In the genomic region with DNA sequence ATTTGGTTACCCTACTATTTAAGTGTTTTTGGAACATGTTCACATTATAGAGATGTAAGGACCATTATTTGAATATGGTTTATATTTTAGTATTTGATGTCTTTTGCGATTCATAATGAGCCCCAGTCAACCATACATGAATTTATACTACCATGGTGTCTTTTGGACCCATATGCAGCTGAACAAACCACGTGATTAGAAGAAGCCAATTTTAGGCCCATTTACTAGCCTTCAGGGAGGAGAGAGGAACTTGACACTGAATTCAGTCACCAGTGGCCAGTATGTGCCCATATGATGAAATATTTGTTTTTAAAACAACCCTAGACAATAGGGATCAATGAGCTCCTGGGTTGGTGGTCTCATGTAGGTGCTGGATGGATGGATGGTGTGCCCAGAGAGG, we compare ENCODE assay signal across 8 mouse cellular contexts. TPM values are rescaled to one million over a fixed set of nuclear protein-coding genes. Genes with fewer than 3 reads are reported as not detected.
DNase-seq lines count a peak whose midpoint lies in the region; ATAC-seq and TF ChIP-seq lines count a peak whose summit lies in the region.

No protein-coding gene starts in this region.

- H3K4me3 ChIP-seq in heart, embryonic 16.5 days (ENCODE audit: low read length), result peak overlapping the region; percentile 85
- peak overlapping the region; percentile 81 for H3K4me3 ChIP-seq in embryonic facial prominence, embryonic 11.5 days (ENCODE audit: low read depth, low read length)
- H3K4me3 ChIP-seq in intestine, postnatal 0 days (ENCODE audit: low read depth, low read length), result 0 out of 2 replicates have a peak overlapping the region, but pooled peaks have one; percentile 84
- peak overlapping the region; percentile 88 for H3K4me3 ChIP-seq in myocyte

- no peak for TF ChIP-seq POLR2A in myocyte (IDR thresholded peaks at IDR 0.05; ENCODE audit: insufficient read length, low read depth)

- DNase-seq in heart, postnatal 36 days, result no peak
- DNase-seq in embryonic facial prominence, embryonic 11.5 days (ENCODE audit: low spot score), result no peak
- DNase-seq in right cerebral cortex, postnatal 10 days (ENCODE audit: low spot score in 2 of 2), result no peak
- DNase-seq in testis, postnatal 10 days (ENCODE audit: low spot score), result no peak

- H3ac ChIP-seq in myocyte (ENCODE audit: control insufficient read depth, insufficient read length), result no peak overlapping the region

- peak overlapping the region; percentile 92; the same call in 1 of the 2 replicates for H3K9ac ChIP-seq in heart, embryonic 16.5 days (ENCODE audit: low read length)
- no peak overlapping the region; the same call in 1 of the 2 replicates for H3K9ac ChIP-seq in embryonic facial prominence, embryonic 11.5 days (replicated peaks; ENCODE audit: low read length)
- no peak overlapping the region for H3K9ac ChIP-seq in intestine, postnatal 0 days (ENCODE audit: low read depth, low read length)

- peaks cover 10% of the 10 kb centered on the region for H3K36me3 ChIP-seq in heart, embryonic 16.5 days (ENCODE audit: control insufficient read depth, insufficient read depth)
- H3K36me3 ChIP-seq in embryonic facial prominence, embryonic 11.5 days (replicated peaks; ENCODE audit: control insufficient read depth, insufficient read depth, low read depth, low read length), result no peaks in the 10 kb centered on the region; the same call in 1 of the 2 replicates
- H3K36me3 ChIP-seq in intestine, postnatal 0 days (ENCODE audit: control insufficient read depth, insufficient read depth), result peaks cover 17% of the 10 kb centered on the region
- peaks cover 14% of the 10 kb centered on the region for H3K36me3 ChIP-seq in myocyte (ENCODE audit: control insufficient read depth, insufficient read depth)

- no peaks in the 10 kb centered on the region for H3K27me3 ChIP-seq in heart, embryonic 16.5 days (ENCODE audit: control insufficient read depth, insufficient read depth, low read length)
- no peaks in the 10 kb centered on the region for H3K27me3 ChIP-seq in embryonic facial prominence, embryonic 11.5 days (ENCODE audit: control insufficient read depth, insufficient read depth, low read length)
- H3K27me3 ChIP-seq in intestine, postnatal 0 days (replicated peaks; ENCODE audit: control insufficient read depth, insufficient read depth, low read length), result no peaks in the 10 kb centered on the region
- H3K27me3 ChIP-seq in myocyte (ENCODE audit: control insufficient read depth, insufficient read depth, insufficient read length), result no peaks in the 10 kb centered on the region

- H3K79me2 ChIP-seq in myocyte (ENCODE audit: control insufficient read depth, insufficient read depth), result peaks cover 24% of the 10 kb centered on the region

- H3K4me1 ChIP-seq in heart, embryonic 16.5 days (ENCODE audit: control insufficient read depth, insufficient read depth, low read length), result peaks cover 19% of the 10 kb centered on the region
- peaks cover 8% of the 10 kb centered on the region for H3K4me1 ChIP-seq in embryonic facial prominence, embryonic 11.5 days (ENCODE audit: control insufficient read depth, insufficient read depth, low read length)
- peaks cover 3% of the 10 kb centered on the region; the same call in 1 of the 2 replicates for H3K4me1 ChIP-seq in intestine, postnatal 0 days (replicated peaks; ENCODE audit: control insufficient read depth, insufficient read depth, low read length)

- no peak for ATAC-seq in heart, embryonic 16.5 days (replicated peaks; ENCODE audit: extremely low read depth, insufficient read depth, low FRiP score)
- no peak for ATAC-seq in embryonic facial prominence, embryonic 11.5 days (replicated peaks; ENCODE audit: insufficient number of reproducible peaks, low FRiP score, low TSS enrichment, low read depth)
- ATAC-seq in intestine, postnatal 0 days, result no peak
- no peak for ATAC-seq in activated CD4-positive, CD25-positive, alpha-beta regulatory T cell, adult 4 months

- H3K9me3 ChIP-seq in heart, embryonic 16.5 days (replicated peaks; ENCODE audit: control insufficient read depth, low read length), result 0 out of 2 replicates have a peak, but pooled peaks cover 3% of the 10 kb centered on the region
- H3K9me3 ChIP-seq in embryonic facial prominence, embryonic 11.5 days (replicated peaks; ENCODE audit: control insufficient read depth, low read length), result no peaks in the 10 kb centered on the region
- no peaks in the 10 kb centered on the region for H3K9me3 ChIP-seq in intestine, postnatal 0 days (ENCODE audit: control insufficient read depth)

- intact Hi-C loops in heart, postnatal 36 days (cut with DNase I), result loop anchor here (2.0 kb wide), 1 partner anchor 88 kb away; a partner anchor contains a TSS

- 82% methylated on average over 2 of the region's 2 CpGs for WGBS in heart, embryonic 16.5 days
- WGBS in embryonic facial prominence, embryonic 11.5 days, result 90% methylated on average over 2 of the region's 2 CpGs
- WGBS in intestine, postnatal 0 days, result 80% methylated on average over 2 of the region's 2 CpGs

- no peak for TF ChIP-seq CTCF in intestine, postnatal 0 days (IDR thresholded peaks at IDR 0.05; ENCODE audit: low read depth)

- H3K27ac ChIP-seq in heart, embryonic 16.5 days (ENCODE audit: low read length), result peak overlapping the region; percentile 69
- no peak overlapping the region for H3K27ac ChIP-seq in embryonic facial prominence, embryonic 11.5 days (replicated peaks; ENCODE audit: low read depth, low read length)
- peak overlapping the region; percentile 91; the same call in 1 of the 2 replicates for H3K27ac ChIP-seq in intestine, postnatal 0 days (ENCODE audit: low read depth, low read length)

- peak overlapping the region; percentile 91 for H3K4me2 ChIP-seq in heart, embryonic 16.5 days (ENCODE audit: low read depth, low read length)
- H3K4me2 ChIP-seq in embryonic facial prominence, embryonic 11.5 days (ENCODE audit: low read depth, low read length), result peak overlapping the region; percentile 43
- peak overlapping the region; percentile 69 for H3K4me2 ChIP-seq in intestine, postnatal 0 days (replicated peaks; ENCODE audit: low read depth)
- H3K4me2 ChIP-seq in myocyte (ENCODE audit: low read depth), result peak overlapping the region; percentile 94

TF ChIP-seq in myocyte, 11 proteins besides CTCF, POLR2A, EP300 and RAD21 (continues in another document):
- TF ChIP-seq CEBPB (IDR thresholded peaks at IDR 0.05; ENCODE audit: insufficient read depth, poor library complexity, severe bottlenecking) (no peak), TCF12 (IDR thresholded peaks at IDR 0.05; ENCODE audit: insufficient read depth, poor library complexity, severe bottlenecking) (no peak), USF1 (IDR thresholded peaks at IDR 0.05; ENCODE audit: low read depth) (no peak), MAX (IDR thresholded peaks at IDR 0.05; ENCODE audit: low read depth) (no peak), POLR2AphosphoS2 (IDR thresholded peaks at IDR 0.05; ENCODE audit: insufficient read length, low read depth) (no peak), MYOD1 (IDR thresholded peaks at IDR 0.05; ENCODE audit: control insufficient read depth in 1 of 3, insufficient read length in 2 of 3, low read depth in 2 of 3) (no peak), E2F4 (IDR thresholded peaks at IDR 0.05; ENCODE audit: insufficient read depth) (no peak), SRF (IDR thresholded peaks at IDR 0.05; ENCODE audit: control insufficient read depth, insufficient read length, low read depth) (no peak)

RNA-seq across cellular contexts. Expression of a gene that starts 0.7 kb away (rescaled TPM):
- 95.9 and 96.5 TPM in 2 replicates for polyA plus RNA-seq in heart, embryonic 16.5 days (2015; fragmentation: Nextera tagmentation; extraction: Ambion mirVana)
- 10 to 100 TPM; 81.0 to 86.9 TPM for total RNA-seq in heart, postnatal 36 days (2021)
- polyA plus RNA-seq in embryonic facial prominence, embryonic 11.5 days (2014; fragmentation: Nextera tagmentation; extraction: Ambion mirVana), result 88.2 and 95.1 TPM in 2 replicates
- 150 and 161 TPM in 2 replicates for polyA plus RNA-seq in intestine, postnatal 0 days (2015; fragmentation: Nextera tagmentation; extraction: Ambion mirVana)
- 158 TPM for polyA plus RNA-seq in myocyte (2012; fragmentation: generic; extraction: Trizol)
- 10 to 100 TPM; 60.4 to 71.0 TPM for polyA plus RNA-seq in activated CD4-positive, CD25-positive, alpha-beta regulatory T cell, adult 4 months (2017; shearing (Covaris generic))

RNA-seq across cellular contexts. Expression of a gene that starts 7.6 kb away (rescaled TPM):
- polyA plus RNA-seq in heart, embryonic 16.5 days (2015; fragmentation: Nextera tagmentation; extraction: Ambion mirVana), result 0.09 and 0.24 TPM in 2 replicates
- total RNA-seq in heart, postnatal 36 days (2021), result 1 to 10 TPM in 1 of 2 experiments, under 1 TPM in 1; 0.64 to 1.7 TPM
- not detected in 2 replicates for polyA plus RNA-seq in embryonic facial prominence, embryonic 11.5 days (2014; fragmentation: Nextera tagmentation; extraction: Ambion mirVana)
- 1.8 and 2.3 TPM in 2 replicates for polyA plus RNA-seq in intestine, postnatal 0 days (2015; fragmentation: Nextera tagmentation; extraction: Ambion mirVana)
- polyA plus RNA-seq in myocyte (2012; fragmentation: generic; extraction: Trizol), result 0.62 TPM
- polyA plus RNA-seq in activated CD4-positive, CD25-positive, alpha-beta regulatory T cell, adult 4 months (2017; shearing (Covaris generic)), result not detected

RNA-seq across cellular contexts. Expression of a gene that starts 15.4 kb away (rescaled TPM):
- polyA plus RNA-seq in heart, embryonic 16.5 days (2015; fragmentation: Nextera tagmentation; extraction: Ambion mirVana), result 2.6 and 2.7 TPM in 2 replicates
- under 1 TPM; 0.70 to 0.89 TPM for total RNA-seq in heart, postnatal 36 days (2021)
- 3.7 and 4.4 TPM in 2 replicates for polyA plus RNA-seq in embryonic facial prominence, embryonic 11.5 days (2014; fragmentation: Nextera tagmentation; extraction: Ambion mirVana)
- 535 and 618 TPM in 2 replicates for polyA plus RNA-seq in intestine, postnatal 0 days (2015; fragmentation: Nextera tagmentation; extraction: Ambion mirVana)
- polyA plus RNA-seq in myocyte (2012; fragmentation: generic; extraction: Trizol), result 26.2 TPM
- polyA plus RNA-seq in activated CD4-positive, CD25-positive, alpha-beta regulatory T cell, adult 4 months (2017; shearing (Covaris generic)), result under 1 TPM in 1 of 2 experiments, not detected in 1; 0.50 TPM

RNA-seq across cellular contexts. Expression of a gene that starts 39.6 kb away (rescaled TPM):
- 12.9 and 15.0 TPM in 2 replicates for polyA plus RNA-seq in heart, embryonic 16.5 days (2015; fragmentation: Nextera tagmentation; extraction: Ambion mirVana)
- total RNA-seq in heart, postnatal 36 days (2021), result 10 to 100 TPM; 19.9 to 26.6 TPM
- 9.2 and 9.9 TPM in 2 replicates for polyA plus RNA-seq in embryonic facial prominence, embryonic 11.5 days (2014; fragmentation: Nextera tagmentation; extraction: Ambion mirVana)
- polyA plus RNA-seq in intestine, postnatal 0 days (2015; fragmentation: Nextera tagmentation; extraction: Ambion mirVana), result 89.6 and 97.9 TPM in 2 replicates
- 16.6 TPM for polyA plus RNA-seq in myocyte (2012; fragmentation: generic; extraction: Trizol)
- 10 to 100 TPM; 11.9 to 20.6 TPM for polyA plus RNA-seq in activated CD4-positive, CD25-positive, alpha-beta regulatory T cell, adult 4 months (2017; shearing (Covaris generic))

RNA-seq across cellular contexts. Expression of a gene that starts 47.6 kb away (rescaled TPM):
- 145 and 157 TPM in 2 replicates for polyA plus RNA-seq in heart, embryonic 16.5 days (2015; fragmentation: Nextera tagmentation; extraction: Ambion mirVana)
- 10 to 100 TPM; 22.0 to 23.7 TPM for total RNA-seq in heart, postnatal 36 days (2021)
- 79.7 and 95.4 TPM in 2 replicates for polyA plus RNA-seq in embryonic facial prominence, embryonic 11.5 days (2014; fragmentation: Nextera tagmentation; extraction: Ambion mirVana)
- 63.2 and 63.7 TPM in 2 replicates for polyA plus RNA-seq in intestine, postnatal 0 days (2015; fragmentation: Nextera tagmentation; extraction: Ambion mirVana)
- 25.8 TPM for polyA plus RNA-seq in myocyte (2012; fragmentation: generic; extraction: Trizol)
- under 1 TPM; 0.33 to 0.42 TPM for polyA plus RNA-seq in activated CD4-positive, CD25-positive, alpha-beta regulatory T cell, adult 4 months (2017; shearing (Covaris generic))

Comparison
In these comparisons a context has a peak if more than half of its experiments do, and no peak if none do; other contexts are left out.
1. H3K4me2 ChIP-seq: peak in every context shown above with its lines; median percentile 94 in myocyte; 91 in heart, embryonic 16.5 days; 69 in intestine, postnatal 0 days; 43 in embryonic facial prominence, embryonic 11.5 days.
2. RNA of a gene that starts 15.4 kb away (polyA plus RNA-seq): 535 to 618 TPM in intestine, postnatal 0 days; 26.2 TPM in myocyte (single experiment), 3.7 to 4.4 TPM in embryonic facial prominence, embryonic 11.5 days, 2.6 to 2.7 TPM in heart, embryonic 16.5 days and 0.50 TPM in activated CD4-positive, CD25-positive, alpha-beta regulatory T cell, adult 4 months; every median in the first group is over 10 times any median in the second.
3. Peak in every context shown above with its lines, with median percentiles within 50 percentile points of each other: H3K4me3 ChIP-seq.